Mouse (Mus musculus) urinary bladder, postnatal 14 days (tissue): ENCODE measurements around the gene Exph5.

Source experiments
- DNase-seq: peaks from one replicate; pipeline ENCODE4 v3.0.0; 2021; ENCODE audit warnings: low spot score

Gene Exph5

GRCm38 (mm10) chr9:53408548-53408947, 107.1 kb downstream of the Exph5 start:
- DNase-seq: no peak

DNA sequence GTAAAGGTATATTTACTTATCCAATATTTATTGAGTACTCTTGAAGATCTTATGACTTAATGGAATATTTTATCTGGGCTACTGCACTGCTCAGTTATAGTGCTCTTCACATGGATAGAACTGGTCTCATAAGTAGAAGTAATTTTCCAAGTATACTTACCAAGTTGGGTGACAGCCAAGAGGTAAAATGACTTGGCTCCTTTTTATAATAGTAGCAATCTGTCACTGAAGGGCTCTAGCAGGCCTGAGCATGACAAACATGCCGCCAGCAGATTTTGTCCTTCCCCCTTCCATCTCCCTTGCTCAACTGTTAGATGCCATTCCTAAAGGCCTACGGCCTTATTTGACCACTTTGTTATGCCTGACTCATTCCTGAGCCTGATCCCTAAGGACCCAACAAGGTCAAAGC, 107.5 kb downstream of the Exph5 start:
- peak; percentile 12 for DNase-seq

GRCm38 (mm10) chr9:53409427-53409826, 108.0 kb downstream of the Exph5 start:
- DNase-seq: no peak

DNA sequence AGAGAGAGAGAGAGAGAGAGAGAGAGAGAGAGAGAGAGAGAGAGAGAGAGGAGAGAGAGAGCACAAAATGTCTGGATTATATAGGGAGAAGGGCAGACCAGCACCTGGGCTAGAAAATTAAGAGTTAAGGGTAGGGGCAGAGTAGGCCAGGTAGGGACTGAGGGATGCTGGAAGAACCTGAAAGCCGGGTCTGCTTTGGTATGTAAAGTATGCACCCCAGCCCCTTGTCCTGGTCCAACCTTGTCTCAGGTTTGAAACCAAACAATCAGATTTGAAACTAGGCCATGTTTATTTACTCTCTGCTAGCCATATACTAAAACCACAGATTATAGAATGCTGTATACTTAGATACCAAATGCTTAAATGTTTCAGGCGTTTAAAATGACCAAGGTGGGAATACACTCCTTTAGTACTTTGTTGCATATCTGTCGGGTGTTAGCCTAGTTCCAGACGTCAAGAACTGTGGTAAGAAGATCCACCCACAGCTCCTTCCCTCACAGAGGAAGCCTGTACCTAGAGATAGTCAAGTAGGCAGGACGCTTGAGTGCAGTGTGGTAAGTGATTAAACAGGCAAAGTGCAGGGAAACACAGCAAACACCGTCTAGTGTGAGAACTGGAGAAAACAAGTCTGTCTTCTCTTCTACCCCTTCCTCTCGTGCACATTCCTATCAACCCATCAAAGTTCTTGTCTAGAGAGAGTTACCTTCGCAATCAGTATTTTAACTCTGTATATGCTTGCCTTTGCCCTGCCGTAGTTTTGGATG, 120.8 kb downstream of the Exph5 start:
- DNase-seq: no peak

DNA sequence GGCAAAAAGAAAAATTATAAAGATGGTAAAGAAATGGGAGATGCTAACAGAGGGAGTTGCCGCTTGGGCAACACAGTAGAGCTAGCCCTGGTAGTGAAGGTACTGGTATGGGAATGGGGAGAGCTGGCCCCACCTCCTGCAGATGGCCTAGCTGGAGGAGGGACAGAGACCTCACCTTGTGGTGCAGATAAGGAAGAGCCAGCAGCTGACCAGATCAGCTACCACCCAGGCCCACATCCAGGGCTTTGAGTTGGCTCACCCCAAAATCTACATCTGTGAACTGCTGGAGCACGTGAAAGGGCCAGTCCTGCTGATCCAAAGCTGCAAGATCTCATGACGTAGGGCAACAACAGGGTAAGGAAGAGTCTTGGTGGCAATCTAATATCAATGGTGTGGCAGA, 125.3 kb downstream of the Exph5 start:
- DNase-seq: no peak
